Mouse (Mus musculus): ENCODE data around the gene Rab3c.

Gene Rab3c

GRCm38 (mm10) chr13:110280563-110281144 lies at the start of gene Rab3c:
TSS of gene Rab3c (minus strand) at chr13:110280996.
- WGBS = 2% methylated on average over 20 of the region's 20 CpGs

- WGBS = 26% methylated on average over 4 of the region's 4 CpGs
Measured at GRCm38 (mm10) chr13:110318746-110319145, 38.0 kb upstream of the Rab3c start.

- WGBS = 90% methylated on average over 5 of the region's 5 CpGs
Measured at GRCm38 (mm10) chr13:110307188-110307587, 26.4 kb upstream of the Rab3c start.

- 72% methylated on average over 4 of the region's 4 CpGs for WGBS
Measured at GRCm38 (mm10) chr13:110297112-110297511, 16.3 kb upstream of the Rab3c start.

DNA sequence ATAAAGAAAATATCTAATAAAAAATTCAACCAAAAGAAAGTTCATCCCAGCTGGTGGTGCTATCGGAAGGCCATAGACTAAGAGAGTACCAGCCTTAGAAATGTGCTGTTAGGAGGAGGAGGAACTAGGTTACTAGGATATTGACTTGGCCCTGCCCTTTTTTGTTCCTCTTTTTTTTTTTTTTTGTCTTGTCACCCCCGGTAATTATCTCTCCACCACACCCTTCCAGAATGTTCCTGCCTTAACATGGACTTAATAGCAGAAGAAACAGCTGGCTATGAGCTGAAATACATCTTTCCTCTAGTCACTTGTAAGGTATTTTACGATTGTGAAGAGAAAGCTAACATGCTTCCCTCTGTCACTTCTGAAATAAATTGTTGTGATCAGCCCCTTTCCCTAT lies 7.7 kb upstream of the Rab3c start:
- WGBS = 90% methylated on average over 3 of the region's 3 CpGs

DNA sequence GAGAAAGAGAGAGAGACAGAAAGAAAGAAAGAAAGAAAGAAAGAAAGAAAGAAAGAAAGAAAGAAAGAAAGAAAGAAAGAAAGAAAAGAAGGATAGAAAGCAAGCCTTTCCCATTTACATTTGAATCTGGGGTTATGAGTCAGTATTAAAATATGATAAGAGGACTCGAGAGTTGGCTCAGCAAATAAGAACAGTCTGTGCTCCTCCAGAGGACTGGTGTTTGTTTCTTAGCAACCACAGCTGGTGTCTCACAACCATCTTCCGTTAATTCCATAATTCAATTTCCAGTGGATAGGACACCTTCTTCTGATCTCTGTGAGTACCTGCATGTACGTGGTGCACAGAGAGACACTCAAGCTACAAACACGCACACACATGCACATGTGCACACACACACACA lies 3.0 kb upstream of the Rab3c start:
- 69% methylated on average over 4 of the region's 4 CpGs for WGBS

- WGBS = under 1% methylated on average over 24 of the region's 24 CpGs
Measured at GRCm38 (mm10) chr13:110280028-110280562, 701 bp downstream of the Rab3c start.

GRCm38 (mm10) chr13:110278976-110279736 lies 1.6 kb downstream of the Rab3c start:
- 28% methylated on average over 9 of the region's 9 CpGs for WGBS

GRCm38 (mm10) chr13:110275471-110275870 lies 5.3 kb downstream of the Rab3c start:
- 88% methylated on average over 3 of the region's 3 CpGs for WGBS

DNA sequence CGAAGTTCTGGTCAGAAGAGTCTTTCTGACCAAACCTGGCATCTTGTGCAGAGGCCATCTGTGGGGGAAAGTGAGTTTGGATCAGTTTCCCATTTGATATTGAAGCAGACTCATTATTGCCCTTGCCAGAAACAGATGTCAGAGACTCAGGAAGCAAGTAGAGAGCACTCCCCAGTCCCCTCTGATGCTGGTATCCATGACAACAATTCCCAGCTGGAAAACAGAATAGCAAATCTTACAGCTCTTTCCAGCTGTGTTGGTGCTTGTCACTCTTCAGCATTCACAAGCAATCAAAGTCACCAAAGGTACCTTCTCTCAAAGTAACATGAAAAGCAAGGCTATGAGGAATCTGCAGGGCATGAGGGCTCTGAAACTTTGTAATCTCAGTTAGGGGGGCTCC lies 20.1 kb downstream of the Rab3c start:
- 55% methylated on average over 1 of the region's 1 CpGs for WGBS

DNA sequence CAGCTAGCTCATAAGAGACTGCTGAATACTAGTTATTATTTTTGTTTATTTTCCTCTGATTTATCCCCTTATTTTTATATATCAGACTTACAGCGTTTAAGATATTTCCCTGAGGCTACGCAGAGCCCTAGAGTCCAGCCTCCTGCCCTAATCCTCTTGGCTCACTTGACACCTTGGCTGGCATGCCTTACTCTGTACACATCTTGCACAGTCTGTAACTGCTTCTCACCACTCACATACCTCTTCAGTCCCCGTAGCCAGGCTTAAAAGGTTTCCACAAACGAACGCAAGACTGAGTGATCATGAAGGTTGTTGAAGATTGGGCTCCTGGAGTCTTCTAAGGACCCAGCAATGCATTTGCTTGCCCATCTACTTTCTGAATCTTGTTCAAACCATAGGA lies 29.3 kb downstream of the Rab3c start:
- 91% methylated on average over 5 of the region's 5 CpGs for WGBS

- WGBS = 81% methylated on average over 2 of the region's 2 CpGs
Measured at GRCm38 (mm10) chr13:110248481-110248880, 32.3 kb downstream of the Rab3c start.

GRCm38 (mm10) chr13:110238970-110239369 lies 41.8 kb downstream of the Rab3c start:
- WGBS = 83% methylated on average over 3 of the region's 3 CpGs

DNA sequence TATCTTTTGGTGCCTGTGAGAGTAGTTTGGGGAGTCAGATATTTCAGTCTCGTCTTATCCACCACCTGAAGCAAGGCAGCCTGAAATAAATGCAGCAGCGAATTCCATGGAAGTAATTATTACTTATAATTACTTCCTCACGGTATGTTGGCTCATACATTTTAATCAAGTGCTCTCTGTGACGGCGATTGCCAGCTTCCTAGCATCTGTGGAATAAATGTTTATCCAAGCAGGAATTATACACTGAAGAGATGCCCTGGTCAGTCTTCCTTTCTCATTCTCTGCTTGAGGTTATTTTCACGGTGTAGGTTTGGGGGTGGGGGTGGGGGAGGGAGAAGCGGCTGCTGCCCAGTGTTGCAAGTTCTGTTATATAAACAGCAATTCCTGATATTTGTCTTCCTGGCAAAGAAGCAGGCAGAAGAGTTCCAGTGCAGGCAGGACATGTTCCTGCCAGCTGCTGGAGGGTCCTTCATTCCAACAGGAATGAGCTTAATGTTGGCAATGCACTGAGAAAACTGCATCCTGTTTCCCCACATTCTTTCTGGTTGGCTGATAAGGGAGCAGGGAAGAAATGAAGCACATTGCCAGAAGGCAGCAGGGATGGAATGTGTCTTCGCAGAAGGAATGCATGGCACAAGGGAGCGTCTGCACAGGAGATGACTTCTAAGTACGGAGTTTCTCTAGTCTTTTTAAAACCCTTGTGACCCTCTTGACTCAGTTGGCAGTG lies 43.4 kb downstream of the Rab3c start:
- WGBS = 24% methylated on average over 10 of the region's 10 CpGs

- 94% methylated on average over 5 of the region's 5 CpGs for WGBS
Measured at GRCm38 (mm10) chr13:110233364-110233763, 47.4 kb downstream of the Rab3c start.

DNA sequence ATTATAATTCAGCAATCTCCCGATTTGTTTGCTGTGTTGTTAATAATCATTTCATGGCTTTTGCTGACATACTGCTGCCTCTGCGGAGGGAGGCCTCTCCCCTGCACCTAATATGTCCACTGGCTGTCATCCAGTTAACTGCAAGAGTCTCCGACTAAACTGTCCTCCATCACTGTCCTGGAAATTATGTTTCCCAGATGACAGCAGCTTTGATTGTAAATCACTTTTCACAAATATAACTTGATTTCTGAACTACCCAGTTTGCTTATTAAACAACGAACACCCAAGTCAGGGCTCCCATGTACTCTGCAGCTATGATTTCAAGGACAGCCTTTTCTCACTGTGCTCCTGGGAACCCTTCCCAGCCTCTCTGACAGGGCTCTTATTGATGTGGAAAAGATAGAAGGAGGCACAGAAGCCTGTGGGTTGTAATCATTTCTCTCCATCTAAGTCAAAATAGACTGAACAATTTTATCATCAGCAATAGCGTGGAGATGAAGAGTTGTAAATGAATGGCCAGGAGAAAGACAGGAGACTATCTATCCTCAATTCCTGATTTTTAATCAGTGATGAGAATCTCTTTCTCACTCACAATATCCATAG lies 49.6 kb downstream of the Rab3c start:
- 62% methylated on average over 5 of the region's 5 CpGs for WGBS

- 53% methylated on average over 4 of the region's 4 CpGs for WGBS
Measured at GRCm38 (mm10) chr13:110230046-110230445, 50.8 kb downstream of the Rab3c start.

DNA sequence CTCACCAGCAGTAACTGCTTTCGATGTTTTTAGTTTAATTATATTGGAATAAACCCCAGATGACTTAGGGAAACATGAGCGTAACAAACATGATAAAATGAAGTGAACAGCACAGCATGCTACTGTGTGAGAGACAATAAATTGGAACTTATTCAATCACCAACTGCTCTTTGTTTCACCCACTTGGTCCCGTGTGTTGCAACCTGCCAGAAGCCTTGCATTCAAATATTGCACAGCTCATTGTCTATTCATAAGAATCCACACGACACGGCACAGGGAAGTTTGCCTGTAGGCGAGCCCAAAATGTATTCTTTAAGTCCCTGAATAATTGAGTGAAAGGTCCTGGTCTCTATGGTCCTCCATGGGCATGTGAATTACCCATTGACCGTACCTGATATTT lies 61.6 kb downstream of the Rab3c start:
- WGBS = 59% methylated on average over 7 of the region's 7 CpGs

DNA sequence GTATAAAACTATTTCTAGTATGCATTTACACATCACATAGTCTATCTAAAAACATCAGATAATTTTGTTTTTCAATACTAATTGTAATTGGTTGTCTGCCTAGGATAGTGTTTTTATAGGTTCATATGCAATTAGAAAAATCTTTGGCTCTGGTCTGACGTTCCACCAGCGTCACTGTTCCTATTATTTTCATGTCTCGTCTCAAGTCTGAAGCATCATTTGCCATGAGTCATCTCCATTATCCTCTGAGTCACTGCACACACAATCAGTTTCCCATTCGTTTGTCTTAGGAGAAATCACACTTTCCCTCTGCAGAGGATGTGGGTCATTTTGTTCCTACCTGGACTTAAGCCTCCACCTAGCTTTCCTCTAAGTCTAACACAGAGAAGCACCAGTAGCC lies 62.3 kb downstream of the Rab3c start:
- 48% methylated on average over 4 of the region's 4 CpGs for WGBS

GRCm38 (mm10) chr13:110211526-110212075 lies 69.2 kb downstream of the Rab3c start:
- 57% methylated on average over 8 of the region's 8 CpGs for WGBS

DNA sequence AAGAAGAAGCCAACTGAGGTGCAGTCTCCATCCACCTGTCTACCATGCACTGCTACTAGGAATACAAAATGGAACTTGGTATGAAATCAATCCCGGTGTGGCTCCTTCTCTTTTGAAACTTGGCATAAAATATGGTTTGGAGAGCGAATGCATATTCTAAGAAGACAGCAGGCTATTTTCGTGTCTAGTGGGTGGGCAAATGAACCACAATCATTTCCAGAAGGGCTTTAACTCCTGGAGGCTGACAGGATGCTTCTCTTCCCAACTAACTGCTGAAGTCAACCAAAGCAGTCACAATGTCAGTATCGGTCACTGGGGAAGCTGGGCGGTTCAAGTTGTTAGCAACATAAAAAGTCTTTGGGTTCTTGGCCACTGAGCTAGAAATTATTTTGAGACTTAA lies 81.9 kb downstream of the Rab3c start:
- WGBS = 49% methylated on average over 5 of the region's 5 CpGs

- 63% methylated on average over 1 of the region's 1 CpGs for WGBS
Measured at GRCm38 (mm10) chr13:110190039-110190438, 90.8 kb downstream of the Rab3c start.
